Mouse (Mus musculus) small intestine, adult 2 months (tissue): ENCODE results near the gene Prrc2b. TPM values are rescaled to one million over a fixed set of nuclear protein-coding genes. Genes with fewer than 3 reads are reported as not detected.

Experiments
- H3K27ac ChIP-seq: fragments of 200-500 bp; 2 replicates; pipeline ENCODE4 v1.5.1; 2012; ENCODE audit warnings: low read depth, low read length, control low read depth, inconsistent platforms; ENCODE audit not compliant: insufficient read depth
- H3K27me3 ChIP-seq: fragments of 200-500 bp; 2 replicates; pipeline ENCODE4 v1.6.1; 2012; ENCODE audit warnings: mild to moderate bottlenecking, moderate library complexity, low read length, inconsistent platforms; ENCODE audit not compliant: control insufficient read depth, insufficient read depth
- H3K36me3 ChIP-seq: fragments of 200-500 bp; 2 replicates; pipeline ENCODE4 v1.6.1; 2012; ENCODE audit warnings: mild to moderate bottlenecking, low read length, control low read depth, inconsistent platforms; ENCODE audit not compliant: control insufficient read depth, insufficient read depth
- H3K4me1 ChIP-seq: fragments of 200-500 bp; 2 replicates; pipeline ENCODE4 v1.6.1; 2012; ENCODE audit warnings: low read length, inconsistent platforms, mixed read lengths; ENCODE audit not compliant: control insufficient read depth, insufficient read depth, insufficient read length
- H3K4me3 ChIP-seq: fragments of 200-500 bp; 2 replicates; pipeline ENCODE4 v1.5.1; 2012; ENCODE audit warnings: low read depth, mild to moderate bottlenecking, control low read depth, inconsistent platforms, low read length, moderate library complexity
- CTCF ChIP-seq: fragments of 200-500 bp; IDR thresholded peaks from 2 replicates; pipeline ENCODE4 v1.5.1; 2012; ENCODE audit warnings: low read depth, mild to moderate bottlenecking, control low read depth, inconsistent platforms, low read length, moderate library complexity, mixed read lengths; ENCODE audit not compliant: insufficient replicate concordance, insufficient read length; ENCODE audit errors: extremely low read depth
- POLR2A ChIP-seq: fragments of 200-500 bp; IDR thresholded peaks from 2 replicates; pipeline ENCODE4 v1.6.1; 2012; ENCODE audit warnings: low read depth, mild to moderate bottlenecking, control low read depth, inconsistent platforms, low read length, moderate library complexity
- whole genome bisulfite sequencing: fragments of 180-500 bp; shearing (Covaris S2); methylation state at CpG from one replicate; pipeline ENCODE4 v1.1.7; 2018; 5-methylcytosine and 5-hydroxymethylcytosine counted together
- polyA plus RNA-seq: library from polyadenylated mRNA; depleted of rRNA; stranded (reverse); fragments of >200 nt; gene quantifications from 2 replicates; pipeline ENCODE4 v1.2.3, GENCODE M21; 2012

The Prrc2b gene
- polyA plus RNA-seq, 1 experiment = 23.4 TPM

- H3K36me3 ChIP-seq = no peaks in the 10 kb centered on the region
These were observed 24.6 kb downstream of the Prrc2b start for GRCm38 (mm10) chr2:32175508-32175907.

GRCm38 (mm10) chr2:32176848-32177247, 26.0 kb downstream of the Prrc2b start:
- H3K36me3 ChIP-seq = no peaks in the 10 kb centered on the region
- 53% methylated on average over 3 of the region's 3 CpGs for WGBS
- TF ChIP-seq CTCF (no peak), POLR2A (no peak)
- H3K4me1 ChIP-seq = peaks cover 28% of the 10 kb centered on the region
- H3K4me3 ChIP-seq = no peak overlapping the region
- H3K27me3 ChIP-seq = no peaks in the 10 kb centered on the region
- no peak overlapping the region for H3K27ac ChIP-seq

More at GRCm38 (mm10) chr2:32175508-32175907, 24.6 kb downstream of the Prrc2b start:
- H3K27ac ChIP-seq = no peak overlapping the region
- H3K27me3 ChIP-seq = no peaks in the 10 kb centered on the region
- WGBS = 93% methylated on average over 6 of the region's 6 CpGs
- TF ChIP-seq POLR2A (no peak), CTCF (no peak)
- H3K4me3 ChIP-seq = no peak overlapping the region
- peaks cover 30% of the 10 kb centered on the region for H3K4me1 ChIP-seq

- no peaks in the 10 kb centered on the region for H3K36me3 ChIP-seq
- peaks cover 28% of the 10 kb centered on the region for H3K4me1 ChIP-seq
- WGBS = 84% methylated on average over 11 of the region's 11 CpGs
- no peak overlapping the region for H3K4me3 ChIP-seq
- H3K27ac ChIP-seq = no peak overlapping the region
- no peaks in the 10 kb centered on the region for H3K27me3 ChIP-seq
- TF ChIP-seq CTCF (no peak), POLR2A (no peak)
These were observed 26.6 kb downstream of the Prrc2b start for GRCm38 (mm10) chr2:32177397-32178060.

GRCm38 (mm10) chr2:32179363-32179762, 28.5 kb downstream of the Prrc2b start:
- no peaks in the 10 kb centered on the region for H3K27me3 ChIP-seq
- no peak overlapping the region for H3K27ac ChIP-seq
- peaks cover 22% of the 10 kb centered on the region for H3K4me1 ChIP-seq
- no peak overlapping the region for H3K4me3 ChIP-seq
- 72% methylated on average over 6 of the region's 6 CpGs for WGBS
- TF ChIP-seq POLR2A (no peak), CTCF (no peak)
- H3K36me3 ChIP-seq = peaks cover 6% of the 10 kb centered on the region; the same call in 1 of the 2 replicates

- 89% methylated on average over 12 of the region's 12 CpGs for WGBS
- TF ChIP-seq POLR2A = no peak
- no peak for TF ChIP-seq CTCF
- Histone ChIP-seq H3K4me3 (no peak overlapping the region), H3K27me3 (no peaks in the 10 kb centered on the region), H3K4me1 (peaks cover 14% of the 10 kb centered on the region), H3K36me3 (peaks cover 6% of the 10 kb centered on the region; the same call in 1 of the 2 replicates), H3K27ac (no peak overlapping the region)
These were observed 29.2 kb downstream of the Prrc2b start for GRCm38 (mm10) chr2:32180127-32180526.

GRCm38 (mm10) chr2:32181364-32181763, 30.5 kb downstream of the Prrc2b start:
- H3K36me3 ChIP-seq = peaks cover 10% of the 10 kb centered on the region
- no peak overlapping the region for H3K27ac ChIP-seq
- H3K4me3 ChIP-seq = no peak overlapping the region
- WGBS = 77% methylated on average over 5 of the region's 5 CpGs
- H3K4me1 ChIP-seq = peaks cover 5% of the 10 kb centered on the region; the same call in 1 of the 2 replicates
- TF ChIP-seq POLR2A (no peak), CTCF (no peak)
- H3K27me3 ChIP-seq = no peaks in the 10 kb centered on the region

- H3K27ac ChIP-seq = no peak overlapping the region
- H3K27me3 ChIP-seq = no peaks in the 10 kb centered on the region
- TF ChIP-seq POLR2A (no peak), CTCF (no peak)
- no peak overlapping the region for H3K4me3 ChIP-seq
- peaks cover 5% of the 10 kb centered on the region; the same call in 1 of the 2 replicates for H3K4me1 ChIP-seq
- peaks cover 14% of the 10 kb centered on the region for H3K36me3 ChIP-seq
- 85% methylated on average over 9 of the region's 9 CpGs for WGBS
These were observed 31.2 kb downstream of the Prrc2b start for GRCm38 (mm10) chr2:32182119-32182518.
